Mouse (Mus musculus) forebrain, postnatal 0 days (tissue): ENCODE results near the gene Fbf1. TPM values are rescaled to one million over a fixed set of nuclear protein-coding genes. Genes with fewer than 3 reads are reported as not detected.

Source experiments
- ATAC-seq: fragments of 200-750 bp; cut with Nextera tagmentation; 2 replicates; pipeline ENCODE4 v1.8.0; 2017; ENCODE audit warnings: mild to moderate bottlenecking, moderate library complexity
- DNase-seq: peaks from one replicate; pipeline ENCODE4 v3.0.0-alpha.2; 2015
- H3K27ac ChIP-seq: fragments of 300-500 bp; sonication (generic); 2 replicates; pipeline ENCODE4 v1.5.1; 2014; ENCODE audit warnings: low read depth, mild to moderate bottlenecking, antibody characterized with exemption, low read length, moderate library complexity, mixed read lengths
- H3K27me3 ChIP-seq: fragments of 300-500 bp; sonication (generic); 2 replicates; pipeline ENCODE4 v1.6.1; 2014; ENCODE audit warnings: mild to moderate bottlenecking, low read length, mixed read lengths; ENCODE audit not compliant: insufficient read depth
- H3K36me3 ChIP-seq: fragments of 300-500 bp; sonication (generic); 2 replicates; pipeline ENCODE4 v1.6.1; 2014; ENCODE audit warnings: mild to moderate bottlenecking, moderate library complexity; ENCODE audit not compliant: insufficient read depth
- H3K4me1 ChIP-seq: fragments of 300-500 bp; sonication (generic); 2 replicates; pipeline ENCODE4 v1.6.1; 2014; ENCODE audit warnings: antibody characterized with exemption; ENCODE audit not compliant: insufficient read depth
- H3K4me2 ChIP-seq: fragments of 300-500 bp; sonication (generic); 2 replicates; pipeline ENCODE4 v1.6.1; 2014; ENCODE audit warnings: low read depth, mild to moderate bottlenecking, moderate library complexity
- H3K4me3 ChIP-seq: fragments of 300-500 bp; sonication (generic); 2 replicates; pipeline ENCODE4 v1.5.1; 2014; ENCODE audit warnings: low read depth, low read length, mixed read lengths
- H3K9ac ChIP-seq: fragments of 300-500 bp; sonication (generic); 2 replicates; pipeline ENCODE4 v1.6.1; 2014; ENCODE audit warnings: mild to moderate bottlenecking
- H3K9me3 ChIP-seq: fragments of 300-500 bp; sonication (generic); 2 replicates; pipeline ENCODE4 v1.6.1; 2016; ENCODE audit warnings: low read length
- CTCF ChIP-seq: sonication (generic); IDR thresholded peaks from 2 replicates; pipeline ENCODE4 v1.5.1; 2016; ENCODE audit warnings: antibody characterized with exemption, control low read depth, low read depth
- WGBS: fragments of 180-500 bp; shearing (Covaris S2); extraction: QIAGEN DNeasy Blood & Tissue Kit; methylation state at CpG from one replicate; pipeline ENCODE4 v1.1.7; 2014; 5-methylcytosine and 5-hydroxymethylcytosine counted together
- polyA plus RNA-seq: library from polyadenylated mRNA; unstranded; fragments of >200 nt; fragmentation: Nextera tagmentation; extraction: Ambion mirVana; gene quantifications from 2 replicates; pipeline ENCODE4 v1.2.1, GENCODE M21; 2015
- total RNA-seq: library from RNA; depleted of rRNA; stranded (reverse); fragments of >200 nt; gene quantifications from 2 replicates; pipeline ENCODE4 v1.2.3, GENCODE M21; 2014

The Fbf1 gene
- total and polyA plus RNA-seq, 2 experiments from 2014 or later, result 38.2 to 108 TPM

- Histone ChIP-seq H3K4me1 (no peaks in the 10 kb centered on the region), H3K9ac (no peak overlapping the region), H3K27me3 (no peaks in the 10 kb centered on the region), H3K36me3 (peaks cover 46% of the 10 kb centered on the region), H3K4me3 (no peak overlapping the region), H3K9me3 (no peaks in the 10 kb centered on the region), H3K4me2 (no peak overlapping the region), H3K27ac (peak overlapping the region; percentile 45)
- 65% methylated on average over 3 of the region's 3 CpGs for WGBS
- ATAC-seq (peak; percentile 51), DNase-seq (no peak)
- no peak for TF ChIP-seq CTCF
Observed at GRCm38 (mm10) chr11:116185836-116186235, 17.9 kb upstream of the Fbf1 start.

- no peak for ATAC-seq
- Histone ChIP-seq H3K9me3 (no peaks in the 10 kb centered on the region), H3K9ac (no peak overlapping the region), H3K4me2 (no peak overlapping the region), H3K27ac (no peak overlapping the region), H3K27me3 (no peaks in the 10 kb centered on the region), H3K4me3 (no peak overlapping the region), H3K4me1 (no peaks in the 10 kb centered on the region), H3K36me3 (peaks cover 77% of the 10 kb centered on the region)
- TF ChIP-seq CTCF, result no peak
- DNase-seq, result no peak
- WGBS, result 87% methylated on average over 20 of the region's 20 CpGs
Observed at GRCm38 (mm10) chr11:116178411-116179121, 10.6 kb upstream of the Fbf1 start.

GRCm38 (mm10) chr11:116176010-116176409 lies 8.0 kb upstream of the Fbf1 start:
- H3K9ac ChIP-seq, result no peak overlapping the region
- TF ChIP-seq CTCF, result no peak
- DNase-seq (no peak), ATAC-seq (no peak)
- H3K4me2 ChIP-seq, result no peak overlapping the region
- H3K9me3 ChIP-seq, result no peaks in the 10 kb centered on the region
- H3K27ac ChIP-seq, result no peak overlapping the region
- no peak overlapping the region for H3K4me3 ChIP-seq
- H3K27me3 ChIP-seq, result no peaks in the 10 kb centered on the region
- 89% methylated on average over 7 of the region's 7 CpGs for WGBS
- H3K4me1 ChIP-seq, result no peaks in the 10 kb centered on the region
- H3K36me3 ChIP-seq, result peaks cover 82% of the 10 kb centered on the region

GRCm38 (mm10) chr11:116174775-116175448 lies 6.9 kb upstream of the Fbf1 start:
- Histone ChIP-seq H3K27ac (no peak overlapping the region), H3K4me1 (no peaks in the 10 kb centered on the region), H3K27me3 (no peaks in the 10 kb centered on the region), H3K4me2 (no peak overlapping the region), H3K9me3 (no peaks in the 10 kb centered on the region), H3K4me3 (no peak overlapping the region), H3K9ac (no peak overlapping the region), H3K36me3 (peaks cover 72% of the 10 kb centered on the region)
- TF ChIP-seq CTCF, result no peak
- DNase-seq (no peak), ATAC-seq (no peak)
- WGBS, result 95% methylated on average over 22 of the region's 22 CpGs

- H3K9ac ChIP-seq, result no peak overlapping the region
- H3K4me1 ChIP-seq, result peaks cover 1% of the 10 kb centered on the region; the same call in 1 of the 2 replicates
- H3K4me2 ChIP-seq, result no peak overlapping the region
- no peaks in the 10 kb centered on the region for H3K27me3 ChIP-seq
- DNase-seq, result no peak
- TF ChIP-seq CTCF, result no peak
- no peak for ATAC-seq
- 84% methylated on average over 2 of the region's 2 CpGs for WGBS
- H3K9me3 ChIP-seq, result no peaks in the 10 kb centered on the region
- H3K27ac ChIP-seq, result no peak overlapping the region
- peaks cover 48% of the 10 kb centered on the region for H3K36me3 ChIP-seq
- H3K4me3 ChIP-seq, result no peak overlapping the region
Observed at GRCm38 (mm10) chr11:116171959-116172358, 4.0 kb upstream of the Fbf1 start.

GRCm38 (mm10) chr11:116170003-116170800 lies 2.2 kb upstream of the Fbf1 start:
- DNase-seq (no peak), ATAC-seq (no peak)
- WGBS, result 85% methylated on average over 5 of the region's 5 CpGs
- no peak overlapping the region for H3K27ac ChIP-seq
- H3K4me3 ChIP-seq, result no peak overlapping the region
- H3K4me2 ChIP-seq, result no peak overlapping the region
- peaks cover 32% of the 10 kb centered on the region for H3K36me3 ChIP-seq
- H3K4me1 ChIP-seq, result peaks cover 8% of the 10 kb centered on the region
- no peak for TF ChIP-seq CTCF
- H3K9ac ChIP-seq, result no peak overlapping the region
- no peaks in the 10 kb centered on the region for H3K27me3 ChIP-seq
- H3K9me3 ChIP-seq, result no peaks in the 10 kb centered on the region
